Mouse (Mus musculus) MN1 (cell line): ENCODE results near the gene Armc6.
A peak's percentile ranks its signal among the peaks of the same experiment; 100 is the strongest.

Experiments used
- DNase-seq: peaks from one replicate; pipeline ENCODE4 v3.0.0-alpha.2; 2016; ENCODE audit warnings: low spot score

Gene Armc6

GRCm38 (mm10) chr8:70234080-70234780, at the start of gene Armc6, which contains the start of gene Sugp2:
Armc6 (minus strand) TSS chr8:70234466.
Sugp2 (plus strand) TSS chr8:70234226.
- peak; percentile 99 for DNase-seq

- DNase-seq, result peak; percentile 54
Observed at GRCm38 (mm10) chr8:70283136-70284077, 49.1 kb upstream of the Armc6 start.

DNA sequence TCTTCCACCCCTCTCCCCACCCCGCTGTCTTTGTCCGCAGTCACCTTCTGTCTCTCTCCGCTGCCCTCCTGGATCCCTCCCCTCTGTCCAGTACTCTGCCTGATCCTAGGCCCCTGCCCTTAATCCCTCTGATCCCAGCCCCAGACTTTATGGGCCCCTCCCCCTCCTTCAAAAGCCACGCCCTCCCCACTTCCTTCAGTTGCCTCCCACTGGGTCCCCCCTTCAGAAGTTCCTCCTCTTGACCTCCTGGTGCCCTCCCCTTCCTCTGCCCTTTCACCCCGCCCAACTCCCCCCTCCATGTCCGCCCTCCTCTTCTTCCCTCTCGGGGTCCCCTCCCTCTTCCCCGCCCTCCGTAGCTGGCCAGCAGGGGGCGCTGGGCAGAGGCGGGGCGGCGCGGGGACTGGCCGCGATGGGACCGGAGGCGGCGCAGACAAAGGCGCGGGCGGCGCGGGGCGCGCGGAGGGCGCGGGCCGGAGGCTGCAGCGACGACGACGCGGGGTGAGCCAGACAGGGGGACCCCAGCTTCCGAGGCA, 48.4 kb upstream of the Armc6 start, which contains the start of gene Homer3:
Gene Homer3 (plus strand): TSS at position 225 of the 533 bp plus-strand sequence.
- peak; percentile 85 for DNase-seq

DNA sequence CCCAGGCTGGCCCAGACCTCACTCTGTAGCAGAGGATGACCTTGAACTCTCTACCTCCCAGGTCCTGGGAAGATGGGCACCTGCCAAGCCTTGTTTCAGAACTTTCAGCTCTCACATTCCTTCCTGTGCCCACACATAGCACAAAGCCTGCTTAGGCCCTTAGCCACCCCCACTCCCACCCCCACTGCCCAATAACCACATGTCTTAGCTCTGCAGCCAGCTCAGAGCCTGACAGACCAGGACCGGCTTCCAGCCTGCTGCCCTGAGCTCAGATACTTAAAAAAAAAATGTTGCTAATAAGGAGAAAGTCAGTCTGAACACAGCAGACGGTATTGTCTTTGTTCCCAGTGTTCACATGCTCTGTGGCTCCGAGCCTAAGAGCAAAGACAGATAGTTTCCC, 46.7 kb upstream of the Armc6 start:
- no peak for DNase-seq

GRCm38 (mm10) chr8:70279266-70279665, 45.0 kb upstream of the Armc6 start:
- peak; percentile 43 for DNase-seq

GRCm38 (mm10) chr8:70278175-70278574, 43.9 kb upstream of the Armc6 start:
- DNase-seq, result no peak

DNA sequence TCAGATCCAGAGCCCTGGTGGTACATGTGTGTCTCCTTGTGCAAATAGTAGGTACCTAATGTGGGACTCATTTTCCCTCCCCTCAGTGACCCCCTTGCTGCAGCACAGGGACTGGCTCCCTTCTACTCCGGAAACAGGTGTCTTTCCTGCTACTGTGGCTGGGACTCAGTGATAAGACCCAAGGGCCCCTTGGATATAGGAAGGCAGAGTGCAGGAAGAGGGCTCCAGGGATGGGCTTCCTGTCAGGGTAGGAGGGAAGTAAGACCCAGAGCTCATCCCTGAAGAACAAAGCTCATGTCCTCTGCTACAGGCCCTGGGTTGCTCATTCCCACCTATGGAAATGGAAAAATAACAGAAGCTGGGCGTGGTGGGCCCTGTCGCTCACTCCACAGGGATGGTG, 42.2 kb upstream of the Armc6 start:
- no peak for DNase-seq

DNA sequence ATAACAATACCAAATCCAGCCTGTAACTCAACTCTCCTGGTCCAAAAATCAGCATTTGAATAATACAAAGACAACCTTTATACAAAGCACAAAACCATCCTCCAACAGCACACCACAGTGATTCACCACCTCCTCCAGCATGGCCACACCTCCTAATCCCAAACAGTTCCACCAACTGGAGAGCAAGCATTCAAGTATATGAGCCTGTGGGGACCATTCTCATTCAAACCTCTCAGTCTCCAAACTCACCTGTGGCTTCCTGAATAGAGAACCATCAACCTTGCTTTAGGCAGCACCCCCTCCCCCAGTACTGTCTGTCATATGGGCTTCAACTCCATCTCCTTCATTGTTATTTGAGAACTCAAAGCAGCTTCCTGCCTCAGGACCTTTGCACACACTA, 40.1 kb upstream of the Armc6 start:
- DNase-seq, result no peak

GRCm38 (mm10) chr8:70272949-70273348, 38.7 kb upstream of the Armc6 start:
- DNase-seq, result no peak

- DNase-seq, result no peak
Observed at GRCm38 (mm10) chr8:70268799-70269565, 34.7 kb upstream of the Armc6 start.

- DNase-seq, result no peak
Observed at GRCm38 (mm10) chr8:70268311-70268710, 34.0 kb upstream of the Armc6 start.

DNA sequence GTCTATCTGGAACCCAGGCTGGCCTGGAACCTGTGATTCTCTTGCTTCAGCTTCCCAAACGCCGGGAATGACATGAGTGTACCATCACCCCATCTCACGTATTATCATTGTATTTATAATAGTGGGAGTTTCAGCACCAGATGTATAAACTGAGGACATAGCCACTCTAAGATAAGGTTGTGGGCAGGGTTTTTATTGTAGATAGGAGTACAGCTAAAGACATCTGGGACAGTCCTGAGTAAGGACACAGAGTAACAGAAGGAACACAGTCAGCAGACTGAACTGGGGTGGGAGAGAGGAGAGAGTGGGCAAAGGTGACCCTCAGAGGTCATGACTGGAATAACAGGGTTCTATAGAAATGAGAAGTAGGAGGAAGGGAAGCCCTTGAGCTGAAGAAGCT, 33.4 kb upstream of the Armc6 start:
- DNase-seq, result no peak

GRCm38 (mm10) chr8:70259043-70259442, 24.8 kb upstream of the Armc6 start:
- DNase-seq, result no peak

- DNase-seq, result peak; percentile 67
Observed at GRCm38 (mm10) chr8:70258600-70258999, 24.3 kb upstream of the Armc6 start.

GRCm38 (mm10) chr8:70257456-70257855, 23.2 kb upstream of the Armc6 start:
- peak; percentile 42 for DNase-seq

GRCm38 (mm10) chr8:70254628-70255027, 20.4 kb upstream of the Armc6 start:
- DNase-seq, result peak; percentile 26

DNA sequence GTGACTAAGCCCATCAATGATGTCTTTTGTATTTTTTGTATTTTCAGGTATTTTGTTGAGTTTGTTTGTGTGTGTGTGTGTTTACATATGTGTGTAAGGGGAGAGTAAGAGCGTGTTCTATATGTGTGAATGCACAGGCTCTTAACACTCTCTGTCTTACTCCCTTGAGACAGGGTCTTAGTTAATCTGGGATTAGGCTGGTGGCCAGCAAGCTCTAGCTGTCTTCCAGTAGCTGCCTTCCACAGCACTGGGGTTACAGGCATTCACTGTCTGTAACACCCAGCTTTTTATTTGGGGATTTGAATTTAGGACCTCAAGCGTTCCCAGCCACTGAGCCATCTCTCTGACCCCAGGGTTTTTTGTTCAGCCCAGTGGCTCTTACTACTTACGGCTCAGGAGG, 13.6 kb upstream of the Armc6 start:
- no peak for DNase-seq

DNA sequence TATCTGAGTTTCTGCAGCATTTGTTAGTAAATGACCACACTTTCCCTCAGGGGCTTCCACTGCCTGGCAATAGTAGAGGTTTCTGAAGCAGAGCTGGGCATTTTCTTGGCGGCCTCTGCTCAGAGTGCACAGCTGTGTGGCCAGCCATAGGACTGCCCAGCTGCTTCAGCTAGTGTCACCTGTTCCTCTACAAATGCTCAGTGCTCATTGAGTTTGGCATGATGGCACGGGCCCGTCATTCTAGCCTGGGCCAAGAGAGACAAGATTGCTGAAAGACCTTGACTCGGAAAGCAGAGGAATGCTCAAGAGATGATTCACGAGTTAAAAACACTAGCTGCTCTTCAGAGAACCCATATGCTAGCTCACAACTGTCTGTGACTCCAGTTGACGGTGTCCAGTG, 12.4 kb upstream of the Armc6 start:
- DNase-seq, result no peak

DNA sequence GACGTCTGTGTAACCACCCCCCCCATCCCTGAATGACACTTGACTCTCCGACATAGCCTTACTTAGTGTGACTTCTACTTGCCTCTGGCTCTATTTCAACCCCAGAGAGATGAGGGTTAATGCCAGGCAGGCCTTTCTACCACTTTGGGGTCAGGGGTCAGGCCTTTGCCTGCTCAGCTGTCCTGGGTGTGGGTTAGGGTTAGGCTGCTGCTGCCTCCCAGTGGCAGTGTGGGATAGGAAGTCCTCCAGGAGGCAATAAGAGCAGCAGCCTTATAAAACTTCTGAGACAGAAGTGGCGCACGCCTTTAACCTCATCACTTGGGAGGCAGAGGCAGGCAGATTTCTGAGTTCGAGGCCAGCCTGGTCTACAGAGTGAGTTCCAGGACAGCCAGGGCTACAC, 6.4 kb upstream of the Armc6 start:
- no peak for DNase-seq

DNA sequence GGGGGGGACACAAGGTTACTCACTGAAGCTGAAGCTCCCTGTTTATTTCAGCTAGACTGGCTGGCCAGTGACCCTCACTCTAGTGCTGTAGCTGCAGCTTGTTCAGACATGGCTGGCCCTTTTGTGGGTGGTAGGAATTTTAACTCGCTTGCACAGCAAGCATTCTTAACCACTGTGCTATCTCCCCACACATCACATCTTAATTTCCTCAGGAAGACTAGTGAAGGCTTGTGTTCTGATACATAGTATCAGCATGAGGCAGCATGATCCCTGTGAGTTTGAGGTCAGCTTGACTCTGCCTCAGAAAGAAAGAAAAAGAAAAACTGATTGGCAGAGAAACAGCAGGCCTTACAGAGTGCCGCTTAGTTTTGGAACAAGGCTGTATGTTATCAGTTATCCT, 3.6 kb upstream of the Armc6 start:
- no peak for DNase-seq

GRCm38 (mm10) chr8:70234781-70235128, 489 bp upstream of the Armc6 start:
- no peak for DNase-seq

DNA sequence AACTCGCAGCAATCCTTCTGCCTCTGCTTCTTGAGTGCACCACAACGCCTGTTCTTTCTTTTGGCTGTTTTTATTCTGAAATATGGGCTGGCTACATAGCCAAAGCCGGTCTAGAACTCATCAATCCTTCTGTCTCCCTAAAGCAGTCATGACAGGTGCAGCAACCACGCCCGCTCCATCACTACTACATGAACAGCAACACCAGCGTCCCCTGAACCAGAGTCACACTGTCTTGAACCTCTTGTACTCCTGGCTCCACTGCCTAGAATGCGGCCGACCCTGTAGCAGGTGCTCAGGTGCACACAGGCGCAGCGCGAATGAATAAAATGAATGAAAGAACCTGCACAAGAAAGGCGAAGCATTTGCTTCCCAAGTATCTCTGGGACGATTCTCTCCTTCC, 660 bp downstream of the Armc6 start:
- no peak for DNase-seq
